Mouse (Mus musculus) megakaryocyte-erythroid progenitor cell, adult 5 weeks (primary cell): Measurements from ENCODE around the gene Gm42420. TPM values are rescaled to one million over a fixed set of nuclear protein-coding genes. Genes with fewer than 3 reads are reported as not detected.

Experiments used
- polyA plus RNA-seq: library from polyadenylated mRNA; stranded (reverse); fragments of >175 nt; gene quantifications from 2 replicates; pipeline ENCODE4 v1.2.3, GENCODE M21; 2012

Gm42420 gene
- polyA plus RNA-seq, result not detected in 2 replicates

DNA sequence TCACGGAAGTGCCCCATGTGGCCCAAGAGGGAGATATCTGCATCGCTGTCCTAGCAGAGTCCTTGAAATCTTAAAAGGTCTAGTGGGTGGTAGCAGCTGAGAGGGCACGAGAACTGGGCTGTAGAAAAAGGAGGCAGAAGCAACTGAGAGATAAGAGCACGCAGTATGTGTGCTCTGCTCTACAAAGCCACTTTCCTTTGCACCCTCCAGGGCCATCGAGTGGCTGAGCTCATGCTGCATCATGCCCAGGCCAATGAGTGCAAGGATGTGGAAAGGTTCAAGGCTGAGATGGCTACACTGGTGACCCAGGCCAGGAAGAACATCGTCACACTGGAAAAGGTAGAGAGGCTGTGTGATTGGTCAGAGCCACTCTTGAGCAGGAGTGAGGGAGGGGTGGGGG is at the start of gene Gm42420:
Gene Gm42420, plus strand, starts transcription at position 237 of the 400 bp plus-strand sequence.

DNA sequence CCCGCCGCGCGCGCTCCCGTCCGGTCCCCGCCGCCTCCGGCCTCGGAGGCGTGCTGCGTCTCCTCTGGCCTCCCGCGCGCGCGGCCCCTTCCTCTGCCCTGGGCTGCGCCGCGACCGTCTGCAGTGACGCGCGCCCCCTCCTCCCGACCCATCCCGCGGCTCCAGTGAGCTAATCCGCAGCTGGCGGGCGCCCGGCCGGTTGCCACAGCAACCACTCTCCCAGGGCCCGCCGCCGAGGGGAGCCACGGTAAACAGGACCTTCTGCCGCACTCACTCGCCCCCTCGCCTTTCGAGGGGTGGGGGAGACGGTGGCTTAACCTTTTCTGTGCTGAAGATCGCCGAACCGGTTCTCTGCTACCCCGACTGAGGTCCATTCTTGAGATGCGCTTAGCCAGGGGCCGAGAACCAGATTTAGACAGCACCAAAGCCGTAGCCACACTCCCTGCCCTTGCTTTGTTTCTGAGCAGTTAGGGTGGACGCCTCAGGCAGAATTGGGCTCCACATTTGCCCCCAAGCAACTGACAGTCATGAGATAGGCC is 27.8 kb upstream of the Gm42420 start, which contains the start of gene Dennd2a:
Gene Dennd2a, minus strand, starts transcription at position 145 of the 539 bp plus-strand sequence.

DNA sequence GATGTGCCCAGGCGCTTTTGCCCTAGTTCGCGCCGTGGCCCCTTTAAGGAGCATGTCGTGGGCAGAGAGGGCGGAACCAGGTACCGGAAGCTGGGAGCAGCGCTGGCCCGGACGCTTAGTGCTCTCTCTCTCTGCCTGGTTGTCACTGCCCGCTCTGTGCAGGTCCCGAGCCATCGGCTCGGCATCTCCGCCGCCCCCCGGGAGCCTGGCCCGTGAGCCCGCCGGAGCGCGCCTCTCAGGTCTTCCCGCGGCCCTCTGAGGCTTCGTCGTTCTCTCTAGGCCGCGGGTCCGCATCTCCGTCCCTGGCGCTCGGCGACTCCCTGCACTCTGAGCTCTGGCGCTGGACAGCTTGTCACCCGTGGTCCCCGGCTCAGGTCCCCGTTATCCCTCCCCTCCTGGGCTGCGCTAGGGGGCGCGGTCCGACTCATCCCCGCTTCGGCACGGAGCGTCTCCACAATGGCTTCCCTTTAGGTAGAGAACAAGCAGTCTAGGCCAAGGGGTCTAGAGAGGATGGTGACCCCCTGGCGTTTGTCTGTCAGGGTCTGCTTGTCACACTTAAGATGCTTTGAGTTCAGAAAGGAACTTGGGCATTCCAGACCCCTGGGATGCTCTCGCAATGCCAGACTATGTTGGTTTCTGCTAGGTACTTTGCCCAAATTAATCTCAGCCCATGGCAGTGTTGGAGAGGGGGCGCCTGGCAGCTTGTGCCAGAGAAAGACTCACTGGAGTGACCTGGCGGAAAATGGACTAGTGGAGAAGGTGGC is 11.6 kb upstream of the Gm42420 start, which contains the start of gene Adck2:
Gene Adck2, plus strand, starts transcription at position 83 of the 764 bp plus-strand sequence.

DNA sequence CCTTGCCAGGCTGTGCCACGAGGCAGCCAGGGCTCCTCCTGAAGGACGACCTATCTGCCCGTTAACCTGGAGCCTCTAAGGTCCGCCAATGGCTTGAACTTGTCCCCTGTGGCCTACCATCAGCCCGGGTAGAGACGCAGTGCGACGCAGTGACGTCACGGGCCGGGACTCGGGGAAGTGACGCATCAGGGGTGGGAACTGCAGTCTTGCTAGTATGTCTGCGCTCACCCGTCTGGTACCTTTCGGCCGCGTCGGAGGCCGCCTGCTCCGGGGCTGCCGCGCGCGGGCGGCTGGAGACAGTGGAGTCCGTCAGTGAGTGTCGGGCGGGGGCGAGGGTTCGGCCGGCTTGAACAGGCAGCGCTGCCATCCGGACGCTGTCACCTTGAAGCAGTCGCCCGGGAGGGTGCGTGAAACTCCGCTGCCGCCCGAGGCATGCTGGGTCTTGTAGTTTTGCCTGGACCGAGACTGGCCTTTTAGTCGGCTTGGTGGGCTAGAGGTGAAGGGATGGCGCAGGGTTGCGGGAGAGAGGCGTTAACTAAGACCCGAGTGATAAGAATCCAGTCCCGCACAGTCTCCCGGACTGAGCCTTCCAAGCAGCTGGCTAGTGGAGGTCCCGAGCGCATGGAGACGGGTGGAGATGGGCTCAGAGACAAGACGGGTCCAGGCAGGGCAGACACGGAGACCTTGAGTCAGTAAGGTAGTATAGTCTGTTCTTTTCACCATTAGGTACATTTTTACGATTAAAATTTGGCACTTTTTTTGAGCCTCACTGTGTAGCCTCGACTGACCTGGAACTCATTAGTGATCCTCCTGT is 7.1 kb downstream of the Gm42420 start, which contains the start of gene Ndufb2:
Gene Ndufb2, plus strand, starts transcription at position 174 of the 814 bp plus-strand sequence.

Other genes starting within 250 kb of the Gm42420 start
- 0.16 and 1.1 TPM in 2 replicates for gene Slc37a3, start 208.1 kb upstream of the Gm42420 start, polyA plus RNA-seq
- gene Rab19, start 204.6 kb upstream of the Gm42420 start, polyA plus RNA-seq, result 0.19 and 0.31 TPM in 2 replicates
- gene Mkrn1, start 165.3 kb upstream of the Gm42420 start, polyA plus RNA-seq, result 47.6 and 52.2 TPM in 2 replicates
- 0.76 and 0.85 TPM in 2 replicates for gene Dennd2a, start 27.9 kb upstream of the Gm42420 start, polyA plus RNA-seq
- gene Adck2, start 11.9 kb upstream of the Gm42420 start, polyA plus RNA-seq, result 11.1 and 12.9 TPM in 2 replicates
- 185 and 234 TPM in 2 replicates for gene Ndufb2, start 6.8 kb downstream of the Gm42420 start, polyA plus RNA-seq
- 2.0 and 2.1 TPM in 2 replicates for gene Braf, start 139.7 kb downstream of the Gm42420 start, polyA plus RNA-seq
- 6.9 and 9.6 TPM in 2 replicates for gene Mrps33, start 225.2 kb downstream of the Gm42420 start, polyA plus RNA-seq